Mouse (Mus musculus) lung, adult 2 months (tissue): ENCODE measurements at regions not wholly inside any gene's neighbourhood (a gene's known extent, or its start where the extent isn't known, plus 50 kb on each side); places are given as distances from the start of the nearest gene placed in this dataset.

ENCODE experiments used
- DNase-seq: peaks from one replicate; pipeline ENCODE4 v3.0.0; 2022
- H3K4me1 ChIP-seq: fragments of 200-500 bp; 2 replicates; pipeline ENCODE4 v1.6.1; 2011; ENCODE audit warnings: low read length; ENCODE audit not compliant: control insufficient read depth, insufficient read depth
- H3K4me3 ChIP-seq: fragments of 200-500 bp; replicated peaks from 2 replicates; pipeline ENCODE3; 2011; ENCODE audit warnings: low read depth, mild to moderate bottlenecking, control low read depth, low read length; ENCODE audit errors: extremely low read depth
- CTCF ChIP-seq: fragments of 200-500 bp; IDR thresholded peaks from 2 replicates; pipeline ENCODE4 v1.5.1; 2011; ENCODE audit warnings: mild to moderate bottlenecking, low read length, control low read depth; ENCODE audit not compliant: insufficient read depth
- POLR2A ChIP-seq: fragments of 200-500 bp; IDR thresholded peaks from 2 replicates; pipeline ENCODE4 v1.6.1; 2011; ENCODE audit warnings: low read depth, mild to moderate bottlenecking, control low read depth, low read length, borderline replicate concordance; ENCODE audit errors: extremely low read depth
- WGBS: fragments of 180-500 bp; shearing (Covaris S2); methylation state at CpG from one replicate; pipeline ENCODE4 v1.1.7; 2018; 5-methylcytosine and 5-hydroxymethylcytosine counted together

DNA sequence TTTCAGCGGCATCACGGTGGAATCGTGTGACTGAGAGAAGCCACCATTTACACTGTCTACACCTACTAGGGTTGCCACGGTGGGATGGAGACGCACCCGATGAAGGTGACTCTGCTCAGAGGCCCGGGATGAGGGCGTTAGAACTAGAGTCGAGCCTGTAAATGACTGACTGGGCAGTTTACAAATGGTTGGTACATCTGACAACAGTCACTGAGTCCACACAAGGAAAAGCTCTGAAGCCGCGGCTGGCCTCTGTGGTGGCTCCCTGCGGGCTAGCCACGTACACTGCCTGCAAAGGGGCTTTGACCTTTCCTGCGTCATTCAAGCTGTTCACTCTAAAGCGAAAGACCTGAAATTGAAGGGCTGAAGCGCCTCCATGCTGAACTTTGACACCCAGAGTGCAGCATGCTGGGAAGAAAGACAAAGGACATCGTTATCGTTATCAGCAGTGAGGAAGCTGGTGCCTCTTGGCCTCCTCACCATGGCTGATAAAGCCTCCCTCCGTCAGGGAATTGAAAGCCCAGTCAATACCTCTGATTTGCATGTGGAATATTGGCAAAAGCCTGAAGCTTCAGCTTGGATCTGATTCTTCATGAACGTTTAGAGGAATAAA is 462.1 kb upstream of the Arglu1 start:
- Histone ChIP-seq H3K4me1 (no peaks in the 10 kb centered on the region), H3K4me3 (no peak overlapping the region)
- WGBS, result 71% methylated on average over 20 of the region's 20 CpGs
- TF ChIP-seq CTCF (no peak), POLR2A (no peak)
- no peak for DNase-seq

DNA sequence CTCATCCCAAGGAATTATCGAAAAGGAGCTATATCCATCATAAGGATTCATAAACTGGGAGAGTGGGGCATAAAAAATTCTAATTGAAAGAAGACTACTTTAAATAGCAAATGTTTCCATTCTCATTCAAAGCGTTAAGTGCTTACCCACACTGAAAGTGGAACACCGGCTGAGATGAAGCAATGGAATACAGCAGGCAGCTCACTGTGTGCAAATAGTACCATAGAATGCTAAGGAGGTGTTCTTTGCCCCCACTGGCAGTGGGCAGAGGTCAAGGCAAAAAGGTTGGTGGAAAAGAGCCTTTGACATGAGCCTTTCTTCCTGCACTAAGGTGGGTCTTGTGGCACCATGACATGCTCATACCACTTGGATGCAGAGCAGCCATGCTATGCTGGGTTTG is 454.0 kb upstream of the Arglu1 start:
- 78% methylated on average over 3 of the region's 3 CpGs for WGBS
- no peak for DNase-seq
- Histone ChIP-seq H3K4me1 (no peaks in the 10 kb centered on the region), H3K4me3 (no peak overlapping the region)
- TF ChIP-seq CTCF (no peak), POLR2A (no peak)

DNA sequence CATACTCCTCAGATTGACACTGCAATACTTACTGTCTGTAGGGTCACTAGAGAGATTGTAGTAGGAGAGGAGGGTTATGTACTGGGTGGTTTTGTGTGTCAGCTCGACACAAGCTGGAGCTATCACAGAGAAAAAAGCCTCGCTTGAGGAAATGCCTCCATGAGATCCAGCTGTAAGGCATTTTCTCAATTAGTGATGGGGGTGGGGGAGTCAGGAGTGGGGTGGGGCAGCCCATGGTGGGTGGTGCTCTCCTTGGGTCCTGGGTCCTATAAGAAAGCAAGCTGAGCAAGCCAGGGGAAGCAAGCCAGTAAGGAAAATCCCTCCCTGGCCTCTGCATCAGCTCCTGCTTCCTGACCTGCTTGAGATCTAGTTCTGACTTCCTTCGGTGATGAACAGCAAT is 449.5 kb upstream of the Arglu1 start:
- no peak overlapping the region for H3K4me3 ChIP-seq
- WGBS, result 43% methylated on average over 3 of the region's 3 CpGs
- no peak for DNase-seq
- TF ChIP-seq POLR2A (no peak), CTCF (no peak)
- no peaks in the 10 kb centered on the region for H3K4me1 ChIP-seq

DNA sequence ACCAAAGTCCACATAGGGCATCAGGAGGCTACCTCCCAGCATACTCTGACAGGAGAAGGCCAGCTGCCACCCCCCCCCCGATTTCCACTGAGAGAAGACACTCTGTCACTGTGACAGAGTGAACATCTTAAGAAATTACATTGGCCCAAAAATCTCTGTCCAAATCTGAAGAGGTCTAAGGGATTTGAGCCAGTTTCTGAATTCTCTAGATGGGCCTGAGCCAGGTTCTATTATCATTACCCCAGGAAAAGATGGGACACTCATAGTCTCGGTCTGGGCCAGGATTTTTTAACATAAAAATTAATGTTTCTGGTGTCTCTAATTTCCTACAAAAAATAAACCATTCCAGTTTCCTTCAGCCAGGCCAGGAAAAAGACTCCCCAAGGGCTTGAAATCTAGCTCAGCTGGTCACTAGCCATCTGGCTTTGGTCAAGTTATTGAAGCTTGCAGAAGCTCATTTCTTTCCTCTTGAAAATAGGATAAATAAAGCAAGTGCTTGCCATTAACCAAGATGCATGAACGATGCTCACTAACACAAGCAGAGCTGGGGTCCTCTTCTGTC is 448.8 kb upstream of the Arglu1 start:
- no peak overlapping the region for H3K4me3 ChIP-seq
- TF ChIP-seq POLR2A, result no peak
- no peak for TF ChIP-seq CTCF
- DNase-seq, result no peak
- H3K4me1 ChIP-seq, result no peaks in the 10 kb centered on the region
- 61% methylated on average over 3 of the region's 3 CpGs for WGBS

DNA sequence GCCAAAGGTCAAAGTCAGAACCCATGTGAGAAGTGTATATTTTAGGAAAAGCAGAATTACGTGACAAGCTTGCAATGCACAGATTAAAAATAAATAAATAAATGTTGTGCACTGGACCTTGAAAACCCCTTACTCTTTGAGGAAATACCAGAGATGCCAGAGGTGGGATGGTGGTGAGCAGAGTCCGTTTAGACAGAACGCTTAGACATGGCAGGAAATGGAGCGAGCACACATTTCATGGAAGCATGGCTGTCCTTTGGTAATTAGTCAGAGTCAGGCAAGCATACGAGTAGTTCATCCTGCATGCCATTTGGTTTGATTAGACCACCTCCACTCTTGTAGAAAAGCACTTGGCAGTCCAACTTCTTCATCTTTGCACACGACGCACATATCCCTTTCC is 443.4 kb upstream of the Arglu1 start:
- TF ChIP-seq CTCF (no peak), POLR2A (no peak)
- 50% methylated on average over 7 of the region's 7 CpGs for WGBS

DNA sequence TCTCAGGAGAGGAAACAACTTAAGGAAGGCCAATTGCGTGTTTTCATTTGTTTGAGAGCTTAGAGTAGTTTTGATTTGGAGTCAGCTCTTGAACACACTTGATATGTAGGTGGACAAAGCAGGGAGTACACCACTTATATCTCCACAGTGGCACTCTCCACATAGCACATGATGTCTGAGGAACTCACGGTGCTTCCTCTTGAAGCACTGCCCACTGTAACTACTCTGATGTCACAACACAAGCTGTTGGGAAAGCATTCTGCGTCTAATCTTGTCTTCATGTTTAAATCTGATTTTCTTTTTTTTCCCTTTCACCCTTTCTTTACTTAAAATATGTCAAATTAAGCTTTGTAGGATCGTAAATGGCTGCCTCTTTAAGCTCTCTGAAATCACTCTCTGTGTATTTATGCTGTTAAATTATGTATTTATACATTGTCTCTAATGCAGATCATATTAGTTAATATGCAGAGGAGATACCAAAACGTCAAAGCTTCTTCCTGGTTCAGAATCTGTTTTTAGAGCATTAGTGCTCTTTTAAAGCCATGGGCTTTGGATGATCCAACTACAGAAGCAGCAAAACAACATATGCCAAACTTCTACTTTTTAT is 442.4 kb upstream of the Arglu1 start:
- TF ChIP-seq POLR2A (no peak), CTCF (no peak)
- H3K4me1 ChIP-seq, result no peaks in the 10 kb centered on the region
- DNase-seq, result no peak
- WGBS, result 67% methylated on average over 5 of the region's 5 CpGs
- H3K4me3 ChIP-seq, result no peak overlapping the region

More for the DNA sequence above, 443.4 kb upstream of the Arglu1 start:
- H3K4me1 ChIP-seq, result no peaks in the 10 kb centered on the region
- DNase-seq, result no peak
- no peak overlapping the region for H3K4me3 ChIP-seq

DNA sequence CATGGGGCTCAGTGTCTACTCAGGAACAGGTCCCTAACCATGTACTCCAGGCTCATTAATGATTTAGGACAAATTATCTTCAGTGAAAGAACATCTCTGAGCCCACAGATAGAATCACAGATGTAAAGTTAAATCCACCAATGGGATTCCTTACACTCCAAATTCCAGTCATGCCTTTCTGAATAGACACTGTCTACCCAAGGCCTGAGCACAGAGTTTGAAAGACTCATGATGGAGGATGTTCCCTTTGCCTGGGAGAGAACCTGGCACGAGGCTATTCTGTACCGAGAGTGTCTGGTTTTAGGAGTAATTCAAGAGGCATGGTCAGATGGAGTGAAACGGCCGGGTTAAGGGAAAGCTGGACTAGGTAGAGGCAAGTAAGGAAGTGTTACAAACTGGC is 440.9 kb upstream of the Arglu1 start:
- 82% methylated on average over 4 of the region's 4 CpGs for WGBS
- no peak for DNase-seq
- H3K4me1 ChIP-seq, result no peaks in the 10 kb centered on the region
- TF ChIP-seq CTCF (no peak), POLR2A (no peak)
- no peak overlapping the region for H3K4me3 ChIP-seq

DNA sequence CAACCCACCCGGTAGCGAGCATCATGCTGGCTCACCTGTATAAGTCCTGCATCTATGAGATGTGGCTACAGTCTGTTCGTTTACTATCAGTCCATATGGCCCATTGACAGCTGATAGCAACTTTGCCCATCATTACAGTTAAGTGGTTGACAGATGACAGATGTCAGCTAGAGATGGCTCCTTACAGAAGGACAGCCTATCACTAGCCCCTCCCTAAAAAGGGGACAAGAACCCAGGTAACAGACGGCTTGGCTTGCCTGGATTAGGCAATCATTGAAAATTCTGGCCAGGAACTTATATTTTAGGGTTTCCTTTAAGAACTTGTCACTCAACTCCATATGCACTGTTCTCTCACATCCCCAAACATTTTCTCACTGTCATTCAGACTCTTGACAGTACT is 434.2 kb upstream of the Arglu1 start:
- no peak overlapping the region for H3K4me3 ChIP-seq
- WGBS, result 76% methylated on average over 4 of the region's 4 CpGs
- no peaks in the 10 kb centered on the region for H3K4me1 ChIP-seq
- TF ChIP-seq CTCF (no peak), POLR2A (no peak)
- DNase-seq, result no peak

DNA sequence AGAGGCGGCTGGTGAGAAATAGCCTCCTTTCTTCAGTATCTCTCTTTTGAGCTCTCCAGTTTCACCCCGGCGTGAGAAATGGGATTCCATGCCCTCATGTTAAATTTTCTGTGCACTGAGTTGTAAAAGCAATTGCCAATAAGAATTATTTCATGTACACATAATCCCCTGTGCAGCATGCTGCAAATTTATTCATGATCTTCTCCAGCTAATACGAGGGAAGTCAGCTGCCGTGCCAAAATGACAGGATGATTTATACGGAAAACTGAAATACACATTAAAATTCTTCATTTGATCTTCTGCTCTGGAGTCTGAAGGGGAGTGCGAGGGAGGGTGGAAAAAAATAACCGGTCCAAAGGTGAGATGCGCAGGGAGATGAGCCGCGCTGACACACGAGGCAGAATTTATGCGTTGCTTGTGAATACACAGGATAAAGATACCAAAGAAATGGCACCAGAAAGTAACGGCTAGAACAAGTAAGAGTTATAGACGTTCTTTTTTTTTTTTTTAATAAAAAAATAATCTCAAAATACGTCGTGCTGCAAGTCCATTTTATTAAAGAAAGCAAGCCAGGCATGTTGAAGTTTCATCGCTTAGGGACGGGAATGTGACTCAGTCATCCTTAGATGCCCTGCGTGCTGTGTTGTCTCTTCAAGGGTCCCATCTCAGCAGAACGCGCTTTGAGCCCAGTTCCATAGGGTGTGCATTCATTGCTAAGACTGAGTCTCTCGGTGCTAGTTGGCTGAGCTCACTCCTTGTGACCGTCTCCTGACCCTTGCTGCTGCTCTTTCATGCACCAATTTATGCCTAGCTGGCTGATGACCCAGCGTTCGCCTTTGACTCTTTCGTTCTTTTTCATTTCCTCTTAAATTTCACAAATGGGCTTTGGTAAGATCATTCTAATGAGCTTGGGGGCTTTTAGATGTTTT is 427.8 kb upstream of the Arglu1 start:
- 80% methylated on average over 27 of the region's 27 CpGs for WGBS

More for the DNA sequence above, 427.8 kb upstream of the Arglu1 start:
- H3K4me1 ChIP-seq, result no peaks in the 10 kb centered on the region
- DNase-seq, result no peak
- no peak for TF ChIP-seq CTCF
- no peak for TF ChIP-seq POLR2A
- no peak overlapping the region for H3K4me3 ChIP-seq
